In genomic region chr5:111801051-111801450, GRCm38 (mm10) we compare ENCODE assay signal across 30 mouse cellular contexts.
DNase-seq lines count a peak whose midpoint lies in the region; ATAC-seq lines count a peak whose summit lies in the region.
"Had no signal": no experiment of that assay in that cellular context is flagged by ENCODE, and none has a peak within 500 bp of the region (broad histone marks: within the 10 kb centered on the region; RNA-seq: fewer than 3 reads in every experiment).

No protein-coding gene starts in this region.

- H3K4me2 ChIP-seq in embryonic facial prominence, embryonic 13.5 days: no peak overlapping the region
- no peak overlapping the region for H3K4me2 ChIP-seq in limb, embryonic 13.5 days (replicated peaks)
- H3K4me2 ChIP-seq: heart, embryonic 15.5 days; hindbrain, embryonic 13.5 days; midbrain, embryonic 11.5 days; neural tube, embryonic 12.5 days; stomach, embryonic 15.5 days had no signal

- H3K4me1 ChIP-seq in brown adipose tissue, adult 24 weeks (ENCODE audit: control insufficient read depth, insufficient read depth, insufficient read length, low read length): peaks cover 22% of the 10 kb centered on the region
- peaks cover 56% of the 10 kb centered on the region for H3K4me1 ChIP-seq in embryonic facial prominence, embryonic 13.5 days
- H3K4me1 ChIP-seq in limb, embryonic 13.5 days: peaks cover 55% of the 10 kb centered on the region

- no peak overlapping the region for H3K9ac ChIP-seq in embryonic facial prominence, embryonic 13.5 days
- H3K9ac ChIP-seq in limb, embryonic 13.5 days: no peak overlapping the region
- H3K9ac ChIP-seq: forebrain, postnatal 0 days; heart, embryonic 15.5 days; hindbrain, embryonic 13.5 days; liver, embryonic 14.5 days; neural tube, embryonic 12.5 days; stomach, embryonic 15.5 days had no signal

- peak; percentile 94 for DNase-seq in heart, adult 11 months
- no peak for DNase-seq in heart, adult 8-10 months (ENCODE audit: low spot score)
- DNase-seq in B cell, adult 2 months: no peak
- no peak for DNase-seq in right cerebral cortex, adult 18-20 months
- DNase-seq: adrenal gland, postnatal 14 days; cerebellum, adult 11-12 months; cerebellum, adult 9-11 months; embryo, embryonic 11 days; forebrain, postnatal 0 days; gastrocnemius, postnatal 14 days; heart, postnatal 36 days; kidney, adult 11 months; kidney, postnatal 25 days; liver; lung, adult 2 months; lung, postnatal 10 days; right cerebral cortex, postnatal 14 days had no signal

- H3K27me3 ChIP-seq in embryonic facial prominence, embryonic 13.5 days: peaks cover 6% of the 10 kb centered on the region; the same call in 1 of the 2 replicates
- peaks cover 12% of the 10 kb centered on the region for H3K27me3 ChIP-seq in limb, embryonic 13.5 days
- H3K27me3 ChIP-seq: neural tube, embryonic 12.5 days; stomach, embryonic 15.5 days had no signal

- no peak for ATAC-seq in embryonic facial prominence, embryonic 13.5 days (ENCODE audit: insufficient number of reproducible peaks, insufficient read depth, low FRiP score, low TSS enrichment, low read depth)
- ATAC-seq in limb, embryonic 13.5 days (ENCODE audit: low FRiP score, low read depth): no peak
- ATAC-seq: CD4-positive, CD25-positive, alpha-beta regulatory T cell, adult 4 months; forebrain, postnatal 0 days; midbrain, embryonic 16.5 days had no signal

- no peak overlapping the region for H3K4me3 ChIP-seq in brown adipose tissue, adult 24 weeks (ENCODE audit: insufficient read depth, low read depth, low read length)
- H3K4me3 ChIP-seq in embryonic facial prominence, embryonic 13.5 days: no peak overlapping the region
- H3K4me3 ChIP-seq in limb, embryonic 13.5 days: no peak overlapping the region
- H3K4me3 ChIP-seq: heart, embryonic 15.5 days; hindbrain, embryonic 13.5 days; layer of hippocampus, adult 2 months; neural tube, embryonic 12.5 days; stomach, embryonic 15.5 days had no signal

- H3K9me3 ChIP-seq in embryonic facial prominence, embryonic 13.5 days: no peaks in the 10 kb centered on the region
- H3K9me3 ChIP-seq in limb, embryonic 13.5 days: no peaks in the 10 kb centered on the region
- H3K9me3 ChIP-seq: heart, embryonic 15.5 days; hindbrain, embryonic 13.5 days; neural tube, embryonic 12.5 days; stomach, embryonic 15.5 days had no signal

- no peaks in the 10 kb centered on the region for H3K36me3 ChIP-seq in embryonic facial prominence, embryonic 13.5 days
- no peaks in the 10 kb centered on the region for H3K36me3 ChIP-seq in limb, embryonic 13.5 days
- H3K36me3 ChIP-seq: heart, embryonic 15.5 days; hindbrain, embryonic 13.5 days; neural tube, embryonic 12.5 days; stomach, embryonic 15.5 days had no signal

- peak overlapping the region; percentile 70; the same call in 1 of the 2 replicates for H3K27ac ChIP-seq in brown adipose tissue, adult 24 weeks (replicated peaks; ENCODE audit: low read depth, low read length)
- peak overlapping the region; percentile 86 for H3K27ac ChIP-seq in embryonic facial prominence, embryonic 13.5 days
- 0 out of 2 replicates have a peak overlapping the region, but pooled peaks have one; percentile 7 for H3K27ac ChIP-seq in limb, embryonic 13.5 days
- H3K27ac ChIP-seq: heart, embryonic 15.5 days; hindbrain, embryonic 13.5 days; layer of hippocampus, adult 2 months; liver, embryonic 14.5 days; macrophage; neural tube, embryonic 12.5 days had no signal

- WGBS in embryonic facial prominence, embryonic 13.5 days: 52% methylated on average over 2 of the region's 2 CpGs
- 56% methylated on average over 2 of the region's 2 CpGs for WGBS in limb, embryonic 13.5 days

Comparison
In these comparisons a context has a peak if more than half of its experiments do, and no peak if none do; other contexts are left out.
1. H3K27ac ChIP-seq: peak in every context shown above with its lines; median percentile 86 in embryonic facial prominence, embryonic 13.5 days; 70 in brown adipose tissue, adult 24 weeks; 7 in limb, embryonic 13.5 days.